Mouse (Mus musculus) ovary, adult 18-20 months (tissue): Measurements from ENCODE around the gene BC035044.
"Not testable (repeated sequence)": the region's sequence is repeated elsewhere in the genome, so short reads cannot be mapped to it uniquely, and the experiment has no call there.

ENCODE experiments used
- DNase-seq: peaks from one replicate; pipeline ENCODE4 v3.0.0; 2022; ENCODE audit warnings: low spot score, mixed read lengths

The BC035044 gene

DNA sequence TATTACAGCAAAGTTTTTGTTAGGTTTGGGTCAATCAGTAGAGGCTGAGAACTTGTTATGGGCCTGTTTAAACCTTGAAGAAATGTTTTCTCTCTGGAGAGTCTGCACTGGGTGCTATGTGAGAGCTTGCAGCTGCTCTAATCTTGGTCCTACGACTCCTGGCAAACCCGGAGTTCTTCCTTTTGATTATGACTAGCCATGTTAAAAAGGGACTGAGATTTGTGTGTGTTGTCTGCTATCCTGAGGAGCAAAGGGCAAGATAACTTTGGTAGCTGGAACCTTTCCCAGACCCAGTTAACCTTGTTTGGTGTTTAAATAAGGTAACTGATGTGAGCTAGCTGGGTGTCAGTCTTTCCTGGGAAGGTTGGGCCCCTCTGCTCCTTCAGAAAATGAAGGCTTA is 40.3 kb downstream of the BC035044 start:
- no peak for DNase-seq

DNA sequence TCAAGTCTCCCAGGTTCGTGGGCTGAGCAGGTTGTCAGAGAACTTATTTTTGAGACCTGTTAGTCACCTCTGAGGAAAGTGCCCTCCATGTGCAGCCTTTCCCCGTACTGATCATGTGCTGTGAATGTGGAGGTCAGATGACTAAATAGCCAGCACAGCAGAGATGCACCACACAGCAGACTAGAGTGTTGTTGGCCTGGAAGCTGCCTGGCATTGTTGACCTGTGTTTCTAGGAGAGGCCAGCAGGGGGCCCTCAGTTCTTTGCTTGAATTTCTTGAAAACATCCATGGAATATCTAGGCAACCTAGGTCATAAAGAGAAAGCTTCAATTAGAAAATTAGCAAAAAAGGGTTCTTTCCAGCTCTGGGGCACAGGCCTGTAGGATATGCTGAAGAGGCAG is 41.0 kb downstream of the BC035044 start:
- no peak for DNase-seq

DNA sequence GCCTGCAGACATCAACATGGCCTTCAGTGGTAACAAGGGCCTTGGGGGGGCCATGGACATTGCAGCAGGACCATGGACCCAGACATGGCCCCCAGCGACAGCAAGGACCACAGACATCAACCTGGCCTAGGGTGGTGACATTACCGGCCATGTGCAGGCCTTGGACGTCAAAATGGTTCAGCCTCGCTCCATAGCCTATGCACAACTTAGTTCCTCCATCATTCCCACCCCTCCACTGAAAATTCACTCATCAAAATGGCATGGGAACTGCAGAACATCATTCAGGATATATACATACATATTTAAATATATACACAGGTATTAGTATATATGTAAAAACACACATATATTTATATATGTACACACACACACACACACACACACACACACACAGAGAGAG is 43.5 kb downstream of the BC035044 start:
- DNase-seq, result no peak

DNA sequence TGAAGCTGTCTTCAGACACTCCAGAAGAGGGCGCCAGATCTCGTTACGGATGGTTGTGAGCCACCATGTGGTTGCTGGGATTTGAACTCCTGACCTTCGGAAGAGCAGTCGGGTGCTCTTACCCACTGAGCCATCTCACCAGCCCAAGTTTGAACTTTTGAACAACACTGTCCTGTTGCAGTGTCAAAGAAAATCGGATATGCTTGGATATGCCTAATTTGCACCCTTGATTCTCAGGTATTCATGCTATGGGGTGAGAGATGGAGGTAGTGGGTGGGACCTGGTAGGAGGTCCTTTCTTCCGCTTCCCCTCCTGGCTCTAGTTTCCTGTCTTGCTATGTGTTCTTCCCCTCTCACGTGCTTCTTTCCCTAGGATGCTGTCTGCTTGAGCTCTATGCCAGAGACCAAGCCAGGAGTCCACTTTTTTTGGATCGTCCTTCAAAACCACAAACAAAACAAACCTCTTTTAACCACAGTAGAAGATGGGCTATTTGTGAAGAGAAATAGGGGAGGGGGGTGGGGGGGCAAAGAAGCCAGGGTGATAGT is 44.9 kb downstream of the BC035044 start:
- DNase-seq, result no peak

DNA sequence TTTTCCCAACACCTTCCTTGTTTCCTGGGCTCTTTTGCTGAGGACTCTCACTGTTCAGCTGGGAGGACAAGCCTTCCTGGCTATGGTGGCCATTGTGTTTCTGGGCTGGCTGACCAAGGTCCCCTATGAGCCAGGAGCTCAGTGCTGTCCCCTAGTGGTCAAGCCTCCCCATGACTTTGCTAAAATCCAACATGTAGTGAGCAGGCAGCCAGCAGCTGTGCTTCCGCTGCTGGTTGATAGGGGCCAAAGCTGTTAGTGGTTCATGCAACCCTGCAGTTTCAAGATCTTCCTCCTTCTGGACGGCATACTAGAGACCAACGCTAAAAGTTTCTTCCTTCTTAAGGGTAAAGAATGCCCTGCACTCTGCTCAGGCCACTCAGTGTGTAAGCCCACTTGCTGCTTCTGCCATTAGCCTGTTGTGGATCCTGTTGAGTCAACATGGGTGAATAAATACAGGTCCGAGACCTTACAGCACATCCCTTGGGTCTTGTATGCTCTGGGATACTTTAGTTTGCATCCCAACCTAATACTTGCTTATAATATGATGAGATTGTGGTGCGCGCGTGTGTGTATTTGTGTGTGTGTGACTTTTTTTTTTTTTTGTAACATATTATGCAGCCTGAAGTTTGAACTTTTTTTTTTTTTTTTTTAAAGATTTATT is 45.5 kb downstream of the BC035044 start:
- DNase-seq, result peak; percentile 68

DNA sequence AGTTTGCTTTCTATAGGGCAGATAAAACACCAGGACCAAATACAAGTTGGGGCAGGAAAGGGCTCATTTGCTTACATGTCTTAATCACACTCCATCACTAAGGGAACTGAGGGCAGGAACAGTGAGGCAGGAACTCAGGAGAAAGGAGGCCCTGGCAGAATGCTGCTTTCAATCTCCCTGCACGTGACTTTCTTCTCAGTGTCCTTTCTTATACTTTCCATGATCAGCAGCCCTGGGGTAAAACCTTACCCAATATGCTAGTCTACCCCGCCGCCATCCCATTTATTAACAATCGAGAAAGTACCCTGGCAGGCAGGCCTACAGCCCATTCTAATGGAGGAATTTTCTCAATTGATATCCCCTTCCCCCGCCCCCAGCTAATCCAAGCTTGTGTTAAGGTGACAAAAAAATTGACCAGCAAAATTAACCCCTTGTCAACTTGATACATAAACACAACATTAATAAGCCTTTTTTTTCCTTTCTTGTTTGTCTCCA is 46.3 kb downstream of the BC035044 start:
- no peak for DNase-seq

DNA sequence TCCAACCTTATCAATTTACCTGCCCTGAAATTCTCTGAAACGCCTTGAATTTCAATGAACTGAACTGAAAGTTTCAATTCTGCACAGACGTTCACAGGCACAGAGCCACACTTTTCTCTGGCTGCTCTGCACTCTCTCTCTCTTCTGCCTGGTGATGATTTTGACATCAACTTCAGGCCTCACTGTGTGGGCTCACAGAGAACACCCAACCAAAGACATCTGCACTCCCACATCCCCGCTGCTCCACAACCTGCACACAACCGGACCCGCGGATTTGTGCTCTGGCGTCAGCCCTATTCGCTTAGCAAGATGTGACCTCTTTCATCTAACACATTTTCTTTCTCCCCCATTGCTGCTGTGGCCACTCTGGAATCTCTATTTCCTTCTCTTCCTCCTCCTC is 46.8 kb downstream of the BC035044 start:
- DNase-seq, result no peak

DNA sequence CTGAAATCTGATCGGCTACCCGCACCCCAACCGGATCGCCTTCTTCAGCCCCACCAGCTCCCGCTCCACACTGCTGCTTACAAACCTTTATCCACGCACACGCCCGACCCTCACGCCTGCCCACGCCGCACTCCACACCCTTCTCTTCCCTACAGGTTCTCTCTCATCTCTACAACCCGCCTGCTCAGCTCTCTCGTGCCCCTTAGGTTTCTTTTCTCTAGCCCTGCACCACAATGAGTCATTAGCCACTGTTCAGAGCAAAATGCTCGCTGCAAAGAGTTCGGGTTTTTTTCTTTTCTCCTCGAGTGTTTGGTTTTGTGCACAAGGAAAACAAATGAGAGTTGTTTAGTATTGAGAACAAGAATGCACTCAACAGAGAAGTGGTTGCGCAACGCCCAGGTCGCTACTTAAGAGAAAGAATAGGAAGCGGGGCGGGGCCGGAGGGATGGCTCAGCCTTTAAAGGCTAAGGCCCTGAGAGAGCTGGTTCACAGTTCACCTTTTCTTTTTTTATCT is 47.4 kb downstream of the BC035044 start:
- no peak for DNase-seq

DNA sequence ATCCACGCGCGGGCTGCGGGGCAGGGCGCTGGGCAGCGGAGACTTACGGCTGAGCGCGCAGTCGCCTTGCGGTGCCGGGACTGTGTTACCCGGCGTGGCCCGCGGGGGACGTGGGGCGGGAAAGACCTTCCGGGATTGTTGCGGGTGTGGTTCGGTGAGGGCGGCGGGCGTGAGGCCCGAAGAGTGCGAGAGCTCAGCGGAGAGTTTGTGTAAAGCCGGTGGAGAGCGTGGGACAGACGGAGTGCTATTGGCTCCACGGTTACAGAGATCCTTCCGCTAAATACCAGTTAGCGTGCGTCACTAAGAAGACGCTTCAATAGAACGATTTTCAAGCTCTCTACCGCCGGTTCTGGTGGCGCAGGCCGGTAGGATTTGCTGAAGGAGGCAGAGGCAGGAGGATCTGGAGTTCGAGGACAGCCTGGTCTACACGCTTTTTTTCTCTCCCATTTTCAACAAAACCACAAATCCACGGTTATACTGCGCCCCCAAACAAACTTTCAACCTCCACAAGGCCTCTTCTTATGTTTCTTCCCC is 47.9 kb downstream of the BC035044 start:
- peak; percentile 87 for DNase-seq

DNA sequence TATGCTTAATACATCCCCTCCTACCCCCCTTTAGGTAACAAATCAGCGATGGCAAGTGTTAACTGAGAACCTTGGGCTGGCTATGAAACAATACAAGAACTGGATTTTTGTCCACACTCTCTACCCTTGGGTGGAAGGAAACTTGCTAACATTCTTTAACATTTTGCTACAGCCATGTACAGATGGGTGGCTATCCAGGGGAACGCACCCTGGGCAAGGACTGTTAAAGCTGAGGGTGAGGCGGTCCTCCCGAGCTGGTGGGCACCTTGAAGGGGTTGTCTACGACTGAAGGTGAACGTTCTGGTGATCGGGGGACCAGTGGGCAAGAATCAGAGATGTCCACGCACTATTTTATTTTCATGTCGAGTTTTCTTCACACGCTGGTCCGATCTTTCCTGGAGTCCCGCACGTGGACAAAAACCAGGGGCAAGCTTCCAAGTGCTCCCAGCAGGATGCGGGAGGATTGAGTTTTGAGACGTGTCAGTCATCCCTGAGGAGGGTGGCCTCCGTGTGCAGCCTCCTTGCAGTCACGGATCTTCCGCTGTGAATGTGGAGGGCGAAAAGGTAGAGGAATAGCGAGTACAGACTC is 48.5 kb downstream of the BC035044 start:
- DNase-seq, result no peak

DNA sequence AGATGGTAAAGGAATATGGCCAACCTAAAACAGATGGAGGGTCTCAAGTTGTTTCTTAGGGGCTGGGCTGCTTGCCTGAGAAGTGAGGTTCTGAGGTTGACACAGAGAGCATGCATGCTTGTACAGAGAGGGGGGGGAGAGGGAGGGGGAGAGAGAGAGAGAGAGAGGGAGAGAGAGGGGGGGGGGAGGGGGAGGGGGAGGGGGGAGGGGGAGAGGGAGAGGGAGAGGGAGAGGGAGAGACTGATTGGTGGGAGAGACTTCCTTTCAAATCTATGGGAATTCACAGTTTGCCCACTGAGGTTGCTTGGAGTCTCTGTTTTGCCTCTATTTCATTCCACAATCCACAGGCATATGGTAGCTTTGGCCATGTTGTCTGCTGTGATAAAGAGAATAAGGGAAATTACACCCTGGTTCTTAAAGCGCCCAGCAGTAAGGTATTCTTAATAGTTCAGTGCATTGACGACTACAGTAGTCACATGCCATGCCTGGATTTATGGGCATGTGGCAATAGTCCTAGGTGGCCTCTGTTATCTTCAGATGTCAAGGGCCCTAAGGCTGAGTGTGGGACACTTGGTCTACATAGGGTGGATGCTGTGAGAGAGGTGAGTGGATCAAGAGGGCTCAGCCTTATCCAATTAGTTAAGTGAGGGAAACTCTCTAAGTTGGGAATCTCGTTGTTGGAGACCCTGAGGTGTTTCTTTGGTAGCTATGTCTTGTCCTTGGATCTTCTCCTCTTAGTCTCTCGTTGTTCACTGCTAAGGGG is 49.4 kb downstream of the BC035044 start:
- no peak for DNase-seq

DNA sequence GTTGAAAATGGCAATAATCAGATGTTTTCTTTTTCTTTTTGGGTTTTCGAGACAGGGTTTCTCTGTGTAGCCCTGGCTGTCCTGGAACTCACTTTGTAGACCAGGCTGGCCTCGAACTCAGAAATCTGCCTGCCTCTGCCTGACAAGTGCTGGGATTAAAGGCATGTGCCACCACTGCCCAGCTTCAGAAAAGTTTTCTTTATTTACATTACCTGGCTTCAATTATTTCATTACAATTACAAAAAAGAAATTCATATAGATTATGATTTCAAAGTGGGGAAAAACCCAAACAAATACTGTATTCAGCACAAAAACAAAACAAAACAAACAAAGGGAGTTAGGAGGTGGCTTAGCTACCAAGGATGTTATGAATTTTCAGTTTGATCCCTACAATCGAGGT is 50.3 kb downstream of the BC035044 start:
- DNase-seq, result not testable (repeated sequence)

DNA sequence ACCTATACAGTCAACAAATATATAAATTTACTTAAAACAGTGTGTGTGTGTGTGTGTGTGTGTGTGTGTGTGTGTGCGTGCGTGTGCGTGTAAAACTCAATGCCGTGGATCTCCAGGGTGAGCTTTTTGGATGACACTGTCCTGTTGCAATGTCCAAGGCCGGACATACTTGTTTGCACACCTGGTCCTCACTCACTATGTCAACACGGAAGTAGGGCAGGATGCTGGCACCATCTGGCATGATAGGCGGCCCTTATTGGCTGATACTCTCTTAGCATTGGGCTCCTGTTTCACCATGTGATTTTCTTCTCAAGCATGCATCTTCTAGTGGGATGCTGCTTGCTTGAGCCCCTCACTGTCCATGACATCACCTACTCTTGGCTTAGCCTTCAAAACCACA is 51.0 kb downstream of the BC035044 start:
- DNase-seq, result no peak

DNA sequence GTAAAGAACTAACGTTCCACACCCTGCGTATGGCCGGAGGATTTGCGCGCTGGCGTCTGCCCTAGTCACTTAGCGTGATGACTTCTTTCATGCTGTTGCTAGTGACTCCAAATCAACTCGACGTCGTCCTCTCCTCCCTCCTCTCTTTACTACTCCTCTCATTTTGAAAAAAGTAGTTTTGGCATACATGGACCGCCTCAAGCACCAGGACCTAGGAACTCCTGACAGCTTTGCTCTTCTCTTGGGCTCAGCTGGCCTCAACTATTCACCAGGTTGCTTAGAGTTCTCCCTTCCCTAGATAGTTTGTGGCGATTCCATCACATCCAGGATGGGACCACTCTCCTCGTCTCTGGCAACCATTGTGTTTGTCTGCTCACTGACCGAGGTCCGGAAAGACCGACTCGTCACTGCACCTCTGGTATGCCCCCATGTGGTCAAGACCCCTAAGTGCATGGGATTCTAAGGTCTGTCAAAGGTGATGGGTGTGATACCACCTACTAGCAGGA is 51.6 kb downstream of the BC035044 start:
- DNase-seq, result peak; percentile 69

DNA sequence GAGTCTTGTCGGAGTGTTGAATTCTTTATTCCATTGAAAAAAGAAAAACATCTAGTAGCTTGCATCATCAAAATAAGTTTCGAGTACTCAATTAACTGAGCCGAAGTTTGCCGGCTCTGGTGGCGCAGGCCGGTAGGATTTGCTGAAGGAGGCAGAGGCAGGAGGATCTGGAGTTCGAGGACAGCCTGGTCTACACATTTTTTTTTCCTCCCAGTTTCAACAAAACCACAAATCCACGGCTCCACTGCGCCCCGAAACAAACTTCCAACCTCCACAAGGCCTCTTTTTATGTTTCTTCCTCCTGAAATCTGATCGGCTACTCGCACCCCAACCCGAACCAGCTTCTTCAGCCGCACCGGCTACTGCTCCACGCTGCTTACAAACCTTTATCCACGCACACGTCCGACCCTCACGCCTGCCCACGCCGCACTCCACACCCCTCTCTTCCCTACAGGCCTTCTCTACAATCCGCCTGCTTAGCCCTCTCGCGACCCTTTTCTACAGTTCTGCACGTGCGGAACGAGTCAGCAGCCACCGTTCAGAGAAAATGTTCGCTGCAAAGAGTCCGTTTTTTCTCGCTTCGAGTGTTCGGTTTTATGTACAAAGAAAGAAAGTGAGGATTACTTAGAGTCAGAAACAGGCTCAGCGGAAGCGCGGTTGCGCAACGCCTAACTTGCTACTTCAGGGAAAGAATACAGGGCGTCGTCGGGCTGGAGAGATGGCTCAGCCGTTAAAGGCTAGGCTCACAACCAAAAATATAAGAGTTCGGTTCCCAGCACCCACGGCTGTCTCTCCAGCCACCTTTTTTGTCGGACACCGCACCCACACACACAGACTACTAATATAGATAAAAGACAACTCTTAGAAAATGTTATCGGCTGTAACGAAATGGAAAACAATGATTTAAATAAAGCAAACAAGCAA is 52.3 kb downstream of the BC035044 start:
- peak; percentile 77 for DNase-seq

DNA sequence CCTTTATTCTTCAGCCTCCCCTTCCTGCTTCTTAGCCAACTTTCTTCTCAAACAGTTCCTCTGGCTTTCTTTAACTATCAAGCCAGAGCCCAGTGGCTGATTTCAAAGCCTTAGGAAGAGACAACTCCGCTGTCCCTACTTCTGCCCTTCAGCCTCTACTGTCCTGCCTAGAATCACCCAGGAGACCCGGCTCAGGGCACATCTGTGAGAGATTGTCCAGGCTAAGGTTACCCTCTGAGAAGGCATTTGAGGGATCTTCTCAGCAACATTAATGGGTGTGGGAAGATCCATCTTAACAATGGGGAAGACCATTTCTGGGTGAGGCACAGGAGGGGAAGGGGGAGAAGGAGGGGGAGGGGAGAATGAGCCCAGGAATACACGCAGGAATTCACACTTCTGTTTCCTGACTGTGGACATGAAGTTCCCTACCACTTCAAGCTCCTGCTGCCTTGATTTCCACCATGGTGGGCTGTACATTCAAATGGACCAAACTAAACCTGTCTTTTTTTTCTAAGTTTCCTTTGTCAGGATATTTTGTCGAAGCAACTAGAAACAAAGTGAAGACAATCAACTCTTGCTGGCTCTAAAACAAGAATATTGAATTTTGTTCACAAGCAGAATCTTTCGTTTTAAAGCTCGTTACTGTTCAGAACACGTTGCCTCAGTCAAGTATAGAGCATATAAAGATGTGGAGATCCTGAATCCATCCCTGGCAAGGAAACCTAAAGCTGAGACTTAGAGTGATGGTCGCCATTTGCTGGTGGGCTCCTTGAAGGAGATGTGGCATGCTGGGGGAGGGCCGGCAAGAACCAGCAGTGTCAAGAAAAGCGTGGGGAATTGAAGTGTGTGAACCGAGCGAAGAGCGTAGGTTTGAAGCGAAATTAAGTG is 53.2 kb downstream of the BC035044 start:
- DNase-seq, result peak; percentile 43

DNA sequence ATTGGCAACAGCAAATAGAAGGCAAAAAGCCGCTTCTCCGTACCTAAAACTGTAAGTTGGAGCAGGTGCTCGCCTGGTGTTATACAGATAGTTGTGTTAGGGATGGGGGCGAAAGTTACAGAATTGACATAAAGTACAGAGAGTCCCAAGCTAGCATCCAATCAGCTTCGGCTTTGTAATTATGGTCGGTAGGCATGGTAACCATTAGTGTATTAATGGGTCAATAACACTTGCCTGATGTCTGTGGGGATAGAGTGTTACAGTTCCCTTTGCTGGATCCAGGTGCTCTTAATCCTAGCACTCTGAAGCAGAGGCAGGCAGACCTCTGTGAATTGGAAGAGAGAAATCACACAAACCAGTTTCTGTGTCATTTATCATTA is 54.0 kb downstream of the BC035044 start:
- no peak for DNase-seq

DNA sequence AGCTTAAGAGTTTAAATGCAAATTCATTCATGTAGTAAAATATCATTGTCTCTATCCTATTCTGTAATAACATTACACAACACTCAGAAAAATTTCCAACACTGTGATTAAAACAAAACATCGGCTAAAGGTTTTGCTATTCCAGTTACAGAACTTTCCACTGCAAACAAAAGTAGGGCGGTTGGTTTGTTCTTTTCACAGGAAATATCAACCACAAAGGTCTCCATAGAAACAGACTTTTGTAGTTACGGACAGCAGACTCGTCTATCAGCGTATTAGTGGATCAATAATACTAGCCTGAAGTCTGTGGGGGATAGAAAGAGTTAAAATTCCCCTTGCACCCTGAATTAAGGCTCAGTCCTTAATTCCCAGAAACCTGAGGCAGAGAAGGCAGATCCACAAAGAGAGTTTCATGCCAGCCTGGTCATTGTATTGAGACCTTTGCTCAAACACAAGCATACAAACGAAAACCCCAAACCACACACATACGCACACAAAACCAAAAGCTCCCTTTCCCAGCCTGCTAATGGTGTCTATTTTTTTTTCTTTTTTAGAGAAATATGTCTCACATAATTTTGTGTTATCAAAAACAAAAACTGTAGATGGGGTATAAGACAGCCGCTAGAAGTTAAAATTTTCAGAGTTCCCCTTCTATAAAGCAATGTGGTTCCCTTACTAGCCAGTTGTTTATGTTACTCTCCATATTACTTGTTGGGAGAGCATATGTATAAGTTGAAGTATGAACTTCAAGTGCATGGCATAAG is 54.6 kb downstream of the BC035044 start:
- no peak for DNase-seq

DNA sequence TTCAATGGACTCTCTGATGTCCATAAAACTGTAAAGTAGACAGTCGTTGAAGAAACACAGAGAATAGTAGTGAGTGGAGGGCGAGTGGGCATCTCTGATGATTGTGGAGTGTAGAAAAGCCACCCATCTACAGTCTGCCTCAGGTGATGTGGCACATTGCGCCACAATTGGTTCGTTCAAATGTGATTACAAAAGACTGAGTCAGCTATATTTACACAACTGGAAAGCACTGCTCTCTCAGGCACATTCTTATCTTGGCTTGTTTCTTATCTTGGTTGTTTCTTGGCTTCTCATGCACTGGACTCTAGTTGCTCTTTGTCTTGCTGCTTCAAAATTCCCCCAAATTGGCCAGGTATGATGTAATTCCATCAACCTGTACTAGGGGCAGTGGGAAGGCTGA is 55.4 kb downstream of the BC035044 start:
- DNase-seq, result no peak
